Mouse (Mus musculus) T-cell, adult 2 months (primary cell): ENCODE data around the gene Paxbp1.

ENCODE experiments used
- DNase-seq: peaks from one replicate; pipeline ENCODE4 v3.0.0; 2022; ENCODE audit warnings: low spot score

Paxbp1 gene

DNA sequence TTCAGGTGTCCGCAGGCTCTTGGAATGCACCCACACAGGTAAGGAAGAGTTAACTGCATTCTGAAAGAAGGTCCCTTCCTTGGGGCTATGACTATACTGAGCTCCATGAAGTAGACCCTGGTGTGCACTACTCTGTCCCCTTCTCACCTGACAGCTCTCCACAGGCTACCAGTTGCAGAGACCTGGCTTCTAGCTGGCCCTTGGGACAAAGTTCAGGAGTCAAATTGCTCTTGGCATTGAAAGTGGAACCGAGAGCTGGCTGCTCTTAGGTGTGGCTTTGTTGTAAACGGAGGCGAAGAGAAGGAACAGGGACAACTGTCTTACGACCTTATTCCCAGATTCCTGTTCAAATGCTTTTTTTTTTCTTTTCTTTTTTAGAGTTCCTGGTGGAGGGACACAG, 10.8 kb upstream of the Paxbp1 start:
- no peak for DNase-seq

DNA sequence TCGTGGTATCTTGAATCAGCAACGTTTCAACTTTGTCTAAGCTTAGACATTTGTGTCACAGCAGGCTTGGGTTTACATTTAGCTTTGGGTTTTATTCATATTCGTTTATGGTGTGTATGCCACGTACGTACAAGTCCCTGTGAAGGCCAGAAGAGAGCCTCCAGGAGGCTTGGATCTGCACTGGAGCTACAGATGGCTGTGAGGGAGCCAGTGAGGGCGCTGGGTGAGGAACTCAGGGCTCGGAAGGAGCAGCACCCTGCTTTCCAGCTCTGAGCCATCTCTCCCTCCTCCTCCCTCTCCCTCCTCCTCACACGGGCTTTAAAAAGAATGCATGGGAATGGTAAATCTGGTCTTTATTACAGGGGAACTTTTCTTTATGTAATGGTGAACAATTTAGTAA, 9.3 kb upstream of the Paxbp1 start:
- DNase-seq, result no peak

DNA sequence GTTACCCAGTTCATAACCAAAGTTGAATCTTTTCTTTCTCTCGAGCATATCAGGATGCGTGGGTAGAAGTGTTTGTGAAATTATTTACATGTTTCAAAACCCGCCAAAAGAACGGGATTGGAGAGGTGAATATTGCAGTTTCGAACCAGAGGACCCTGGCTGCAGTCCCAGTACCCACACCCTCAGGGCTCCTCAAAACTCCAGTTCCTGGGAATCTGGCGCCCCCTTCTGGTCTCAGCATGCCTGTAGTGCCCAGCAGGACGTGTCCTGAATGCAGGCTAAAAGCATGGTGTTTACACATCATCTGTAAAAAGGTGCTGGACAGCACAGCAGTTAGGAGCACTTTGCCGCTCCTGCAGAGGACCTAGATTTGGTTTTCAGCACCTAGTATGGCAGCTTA, 1.2 kb upstream of the Paxbp1 start:
- peak; percentile 49 for DNase-seq

DNA sequence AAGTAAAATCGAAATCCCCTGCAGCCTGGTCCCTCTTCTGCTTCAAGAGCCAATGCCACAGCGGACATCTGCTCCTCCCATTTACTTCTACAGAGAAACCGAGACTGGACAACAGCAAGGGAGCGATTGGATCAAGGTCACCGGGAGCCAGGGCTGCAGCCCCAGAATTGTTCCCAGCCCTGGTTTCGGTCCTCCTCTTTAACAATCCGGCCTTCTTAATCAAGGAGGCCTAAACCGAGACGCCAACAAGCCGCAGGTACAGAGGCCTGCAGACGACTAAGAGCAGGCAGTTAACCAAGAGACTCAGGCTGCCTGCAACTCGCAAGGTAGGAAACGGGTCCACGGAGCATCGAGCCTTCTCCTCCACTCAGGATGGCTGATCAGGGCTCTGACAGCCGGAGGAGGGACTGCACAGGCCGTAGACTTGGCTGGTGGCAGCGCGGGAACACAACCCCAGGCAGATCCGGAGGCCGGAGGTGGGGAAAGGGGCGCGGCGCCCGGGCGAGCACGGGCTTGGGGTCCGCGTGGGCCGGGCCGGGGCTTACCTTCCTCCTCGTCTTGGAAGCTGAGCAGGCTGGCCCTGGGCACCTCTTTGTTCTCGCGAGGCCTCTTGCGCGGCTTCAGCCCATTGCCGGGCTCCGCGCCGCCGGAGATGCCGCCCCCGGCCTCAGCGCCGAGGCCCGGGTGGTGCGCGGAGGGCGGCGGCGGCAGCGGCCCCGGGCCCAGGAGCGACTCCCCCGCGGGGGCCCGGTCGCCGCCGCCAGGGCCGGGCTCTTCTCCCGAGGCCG, 688 bp downstream of the Paxbp1 start:
- peak; percentile 68 for DNase-seq

DNA sequence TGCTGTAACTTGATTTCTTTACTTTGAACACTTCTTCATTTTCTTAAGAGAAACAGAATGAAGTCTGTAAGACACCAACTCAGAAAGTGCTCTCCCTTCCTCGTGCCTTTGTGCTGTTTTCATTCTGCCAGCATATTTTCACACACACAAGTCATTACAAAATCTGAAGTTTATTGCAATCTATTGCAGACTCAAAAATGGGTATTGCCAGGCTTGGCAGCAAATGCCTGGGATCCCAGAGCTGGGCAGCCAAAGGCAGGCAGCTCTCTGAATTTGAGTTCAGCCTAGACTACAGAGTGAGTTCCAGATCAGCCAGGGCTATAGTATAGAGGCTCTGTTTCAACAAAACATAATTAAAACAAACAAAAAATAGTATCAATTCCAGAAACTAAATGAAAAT, 1.7 kb downstream of the Paxbp1 start:
- DNase-seq, result no peak

DNA sequence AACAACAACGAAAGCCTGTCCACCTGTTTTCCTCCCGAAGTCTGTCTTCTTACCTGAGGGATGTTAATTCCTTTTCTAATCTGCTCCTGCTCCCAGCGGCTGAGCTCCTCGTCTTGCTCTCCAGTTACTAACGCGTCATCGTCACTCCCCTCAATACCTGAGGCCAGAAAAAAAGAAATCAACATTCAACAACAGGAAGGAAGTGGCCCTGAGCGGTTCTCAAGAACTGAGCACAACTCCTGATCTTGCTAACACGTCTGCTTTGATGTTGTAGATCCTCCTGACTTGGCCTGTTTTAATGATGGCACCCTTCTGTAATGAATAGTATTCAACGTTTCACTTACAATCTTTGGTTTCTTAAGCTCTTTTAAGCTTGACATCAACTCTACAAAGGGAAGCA, 8.5 kb downstream of the Paxbp1 start:
- DNase-seq, result no peak

DNA sequence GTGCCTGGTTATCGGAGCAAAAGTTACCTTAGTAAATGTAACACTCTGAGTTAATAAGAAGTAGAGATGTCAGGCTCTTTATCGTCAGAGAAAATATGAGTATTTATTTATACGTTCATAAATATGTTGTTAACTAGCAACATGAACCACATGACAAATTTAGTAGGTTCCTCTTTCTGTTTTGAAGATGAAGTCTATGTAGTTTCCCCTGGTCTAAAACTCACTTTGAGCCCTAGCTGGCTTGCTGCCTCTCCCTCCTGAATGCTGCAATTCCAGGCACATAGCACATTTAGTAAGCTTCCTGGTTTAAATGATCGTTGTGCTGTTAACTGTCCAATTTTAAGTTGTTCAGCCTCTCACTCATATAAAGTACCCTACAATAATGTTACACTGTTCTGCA, 13.6 kb downstream of the Paxbp1 start:
- no peak for DNase-seq

DNA sequence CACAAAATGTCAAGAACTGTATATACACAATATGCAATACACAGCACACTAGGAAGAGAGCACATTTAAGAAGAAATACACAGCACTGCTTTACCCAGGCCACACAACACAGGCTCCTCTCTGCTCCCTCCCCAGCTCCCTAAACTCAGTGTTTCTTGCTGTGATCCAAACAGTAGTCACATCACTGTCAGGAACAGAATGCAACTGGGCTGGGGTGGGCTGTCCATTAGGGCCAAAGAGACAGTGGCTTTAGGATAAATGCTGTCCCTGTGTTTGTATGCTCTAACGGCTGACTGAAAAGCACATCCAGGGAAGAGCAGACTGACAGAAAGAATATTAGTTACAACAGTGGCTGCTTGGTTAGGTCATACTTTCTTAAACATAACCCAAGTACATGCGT, 14.4 kb downstream of the Paxbp1 start:
- no peak for DNase-seq

DNA sequence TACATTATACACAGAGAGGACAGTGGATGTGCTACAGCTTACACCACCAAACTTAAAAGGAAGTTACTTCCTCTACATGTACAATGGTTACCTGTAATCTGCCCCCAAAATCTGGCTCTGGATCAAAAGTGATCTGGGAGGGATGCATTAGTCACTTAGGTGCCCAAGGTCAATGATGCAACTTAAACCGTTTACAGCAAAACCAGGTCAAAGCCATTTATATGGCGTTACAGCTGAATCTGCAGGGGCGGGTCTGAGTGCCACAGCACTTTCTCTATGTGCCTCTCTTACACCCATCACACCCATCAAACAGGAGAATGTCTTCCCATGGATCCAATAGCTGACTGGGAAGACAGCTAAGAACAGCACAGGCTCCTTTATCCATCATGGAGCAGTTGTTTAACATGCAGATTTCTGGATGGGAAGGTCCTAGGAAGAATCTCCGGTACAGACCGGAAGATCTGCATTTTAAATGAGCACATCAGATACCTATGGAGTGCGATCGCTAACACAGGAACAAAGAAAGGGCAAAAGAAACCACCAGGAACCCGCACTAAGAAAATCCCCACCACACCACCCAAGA, 15.1 kb downstream of the Paxbp1 start:
- DNase-seq, result no peak

DNA sequence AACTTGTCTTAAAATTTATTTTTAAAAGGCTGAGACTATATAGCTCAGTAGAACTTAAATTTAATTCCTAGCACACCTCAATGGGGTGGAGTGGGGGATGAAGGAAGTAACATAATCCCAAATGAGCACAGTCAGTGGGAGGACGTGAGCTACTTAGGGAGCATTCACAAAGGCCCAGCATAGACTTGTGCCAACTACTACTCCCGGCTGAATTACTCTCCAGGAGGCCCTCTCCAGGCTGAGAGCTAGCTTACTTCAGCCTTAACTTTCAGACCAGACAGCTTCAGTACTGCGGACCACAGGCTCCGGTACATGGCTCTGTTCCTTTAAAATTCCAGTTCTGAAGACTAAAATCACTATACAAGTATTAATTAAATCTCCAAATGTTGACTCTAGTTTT, 18.1 kb downstream of the Paxbp1 start:
- DNase-seq, result no peak

DNA sequence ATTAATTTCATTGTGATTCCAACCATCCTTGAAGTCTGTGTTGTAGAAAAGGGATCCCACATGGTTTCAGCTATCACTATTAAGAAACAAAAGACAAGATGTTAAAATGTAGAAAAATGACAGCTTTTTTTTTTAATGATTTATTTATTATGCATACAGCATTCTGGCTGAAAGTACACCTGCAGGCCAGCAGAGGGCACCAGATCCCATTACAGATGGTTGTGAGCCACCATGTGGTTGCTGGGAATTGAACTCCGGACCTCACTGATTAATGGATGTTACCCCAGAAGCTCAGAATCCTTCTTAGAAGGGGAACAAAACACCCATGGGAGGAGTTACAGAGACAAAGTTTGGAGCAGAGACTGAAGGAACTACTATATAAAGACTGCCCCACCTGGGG, 21.0 kb downstream of the Paxbp1 start:
- DNase-seq, result peak; percentile 25

DNA sequence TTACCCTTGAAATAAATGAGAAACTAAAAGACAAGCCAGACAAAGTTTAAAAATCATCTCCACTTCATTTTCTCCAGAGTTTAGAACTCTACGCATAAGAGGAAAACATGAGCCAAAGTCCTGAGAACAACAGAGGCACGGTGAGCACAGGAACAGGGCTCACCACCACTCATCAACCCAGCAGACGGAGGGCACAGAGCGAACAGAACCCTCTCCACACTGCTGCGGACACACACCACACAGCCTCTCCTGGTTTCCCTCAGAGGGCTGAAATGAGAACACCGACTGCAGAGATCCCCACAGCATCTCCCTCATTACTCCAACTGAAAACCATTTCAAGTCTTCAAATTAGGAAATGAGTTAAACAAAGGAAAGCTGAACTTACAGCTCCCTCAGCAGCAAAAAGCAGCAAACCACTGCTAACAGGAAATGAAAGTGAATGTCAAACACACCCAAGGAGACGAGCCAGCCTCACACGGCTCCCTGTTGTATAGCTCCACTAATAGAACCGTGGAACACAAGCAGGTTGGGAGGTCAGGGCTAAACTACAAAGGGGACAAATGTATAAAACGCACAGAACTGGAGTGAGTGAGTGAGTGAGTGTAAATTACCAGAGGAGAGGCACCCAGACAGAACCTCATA, 23.4 kb downstream of the Paxbp1 start:
- DNase-seq, result no peak

DNA sequence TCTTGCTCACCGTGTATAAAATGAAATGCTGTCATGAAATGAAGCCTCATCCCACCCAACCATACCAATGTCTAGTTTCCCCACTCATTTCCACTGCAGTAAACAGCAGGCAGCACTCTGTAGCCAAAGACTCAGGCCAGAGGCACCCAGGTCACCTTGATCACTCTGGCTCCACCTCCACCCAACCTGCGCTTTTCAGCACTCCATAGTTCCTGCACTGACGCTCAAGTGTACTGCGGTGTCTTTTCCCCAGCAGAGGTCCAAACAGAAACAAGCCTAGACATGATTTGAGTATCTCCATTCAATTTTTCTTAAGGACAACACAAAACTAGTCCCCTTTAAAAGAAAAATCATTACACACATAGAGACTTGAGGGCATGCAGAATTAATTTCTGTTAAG, 24.9 kb downstream of the Paxbp1 start:
- DNase-seq, result no peak

DNA sequence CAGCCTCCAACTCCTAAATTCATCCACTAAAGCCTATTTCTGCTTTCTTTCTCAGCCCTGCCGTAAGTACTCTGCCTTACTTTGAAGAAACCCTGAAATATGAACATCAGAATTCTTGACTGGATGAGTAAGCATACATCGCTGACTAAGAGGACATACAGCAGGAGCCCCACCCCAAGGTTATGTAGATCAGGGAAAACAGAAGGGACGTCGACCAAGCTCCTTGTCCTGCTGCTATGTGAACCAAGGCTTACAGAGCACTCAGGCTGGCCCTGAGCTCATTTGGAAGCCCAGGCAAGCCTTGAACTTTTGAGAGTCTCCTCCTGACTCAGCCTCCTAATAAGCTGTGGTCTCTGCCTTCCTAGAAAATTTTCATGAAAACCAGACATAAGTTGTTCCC, 28.6 kb downstream of the Paxbp1 start:
- no peak for DNase-seq

DNA sequence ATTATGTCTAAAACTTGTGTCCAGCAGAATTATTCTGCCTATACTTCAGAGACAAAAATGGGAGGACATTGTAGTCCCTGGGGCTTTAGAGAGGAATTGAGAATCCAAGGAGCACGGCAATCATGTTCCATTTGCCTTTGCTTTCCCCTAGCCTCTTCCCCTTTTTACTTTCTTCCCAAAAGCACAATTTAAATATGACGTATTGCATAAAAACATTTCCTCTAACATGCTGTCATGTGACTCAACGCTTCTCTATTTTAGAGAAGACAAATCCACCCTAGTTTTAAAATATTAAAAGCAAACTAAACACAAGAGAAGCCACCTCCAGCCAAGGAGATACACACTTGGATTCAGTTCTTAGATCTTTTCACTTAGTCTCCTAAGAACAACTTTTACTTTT, 32.5 kb downstream of the Paxbp1 start:
- no peak for DNase-seq

DNA sequence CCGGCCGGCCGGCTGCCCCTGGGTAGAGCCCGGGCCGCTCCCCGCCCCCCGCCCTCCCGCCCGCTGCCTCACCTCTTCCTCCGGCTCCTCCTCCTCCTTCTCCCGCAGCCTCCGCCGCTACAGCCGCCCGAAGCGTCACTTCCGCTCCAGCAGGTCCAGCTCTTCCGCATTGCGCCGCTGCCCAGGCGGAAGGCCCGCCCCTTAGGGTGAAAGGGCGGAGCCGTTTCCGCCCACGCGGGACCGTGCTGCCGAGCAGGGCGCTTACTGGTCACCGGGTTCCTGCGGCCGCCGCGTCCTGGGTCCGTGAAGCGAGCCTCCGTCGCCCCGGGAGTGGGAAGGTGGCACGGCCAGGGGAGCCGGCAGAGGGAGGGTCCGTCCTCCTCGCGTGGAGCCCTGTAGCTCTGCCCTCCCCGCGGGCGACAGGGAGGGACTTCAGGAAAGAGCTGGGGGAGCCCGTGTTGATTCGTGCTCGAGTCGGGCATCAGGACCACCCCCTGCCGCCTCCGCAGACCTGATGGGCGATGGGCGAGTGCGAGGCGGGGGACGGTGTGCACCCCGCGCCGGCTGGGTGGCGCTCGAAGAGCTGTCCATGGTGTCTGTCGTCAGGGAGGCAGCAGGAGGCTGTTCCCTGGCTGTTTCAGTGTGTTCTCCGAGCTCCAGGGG, 33.2 kb downstream of the Paxbp1 start, which contains the start of gene Synj1:
Gene Synj1, minus strand, starts transcription at position 288 of the 663 bp plus-strand sequence.
- DNase-seq, result peak; percentile 88

DNA sequence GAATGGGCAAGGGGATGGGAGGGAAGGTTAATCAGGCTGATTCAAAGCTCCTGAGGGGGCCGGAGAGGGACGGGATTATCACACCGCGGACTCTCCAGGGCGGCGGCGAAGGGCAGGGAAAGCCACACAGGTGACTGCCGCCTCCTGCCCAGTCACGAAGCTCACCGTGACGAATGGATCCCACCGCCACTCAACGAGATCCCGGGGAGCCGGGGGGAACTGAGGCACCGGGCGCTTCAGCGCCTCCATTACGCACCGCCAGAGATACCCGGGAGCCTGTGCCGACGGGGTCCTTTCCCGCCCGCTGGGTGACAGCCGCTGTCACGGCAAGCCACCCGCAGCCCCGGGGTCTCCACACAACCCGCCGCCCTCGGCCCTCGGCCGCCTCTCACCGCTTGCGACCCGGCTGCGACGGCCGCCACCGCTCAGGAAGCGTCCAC, 33.7 kb downstream of the Paxbp1 start:
- no peak for DNase-seq

DNA sequence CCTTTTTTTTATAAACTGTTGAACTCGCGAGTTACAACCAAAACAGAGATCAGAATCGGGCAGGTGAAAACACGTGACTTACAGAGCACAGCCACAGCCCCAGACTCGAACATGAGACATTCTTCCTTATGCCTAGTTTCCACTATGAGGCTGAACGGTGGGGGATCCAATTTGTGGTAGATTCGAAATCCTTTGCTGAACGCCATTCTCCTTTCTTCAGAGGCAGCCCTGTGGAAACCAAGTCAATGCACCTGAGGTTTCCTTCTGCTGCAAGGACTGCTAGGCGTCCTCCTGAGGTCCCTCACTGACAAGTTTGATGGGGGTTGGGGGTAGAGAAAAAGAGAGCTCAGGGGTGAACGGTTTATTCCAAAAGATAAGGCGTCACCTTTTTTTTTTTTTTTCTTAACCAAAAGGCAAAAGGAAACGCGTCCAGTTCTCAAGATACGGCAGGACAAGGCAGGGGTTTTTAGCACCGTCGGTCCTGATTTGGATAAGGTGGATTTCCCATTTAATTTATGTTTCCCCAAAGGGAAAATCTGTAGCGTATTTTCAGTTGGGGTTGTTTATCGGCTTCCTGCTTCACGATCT, 34.3 kb downstream of the Paxbp1 start:
- peak; percentile 29 for DNase-seq

DNA sequence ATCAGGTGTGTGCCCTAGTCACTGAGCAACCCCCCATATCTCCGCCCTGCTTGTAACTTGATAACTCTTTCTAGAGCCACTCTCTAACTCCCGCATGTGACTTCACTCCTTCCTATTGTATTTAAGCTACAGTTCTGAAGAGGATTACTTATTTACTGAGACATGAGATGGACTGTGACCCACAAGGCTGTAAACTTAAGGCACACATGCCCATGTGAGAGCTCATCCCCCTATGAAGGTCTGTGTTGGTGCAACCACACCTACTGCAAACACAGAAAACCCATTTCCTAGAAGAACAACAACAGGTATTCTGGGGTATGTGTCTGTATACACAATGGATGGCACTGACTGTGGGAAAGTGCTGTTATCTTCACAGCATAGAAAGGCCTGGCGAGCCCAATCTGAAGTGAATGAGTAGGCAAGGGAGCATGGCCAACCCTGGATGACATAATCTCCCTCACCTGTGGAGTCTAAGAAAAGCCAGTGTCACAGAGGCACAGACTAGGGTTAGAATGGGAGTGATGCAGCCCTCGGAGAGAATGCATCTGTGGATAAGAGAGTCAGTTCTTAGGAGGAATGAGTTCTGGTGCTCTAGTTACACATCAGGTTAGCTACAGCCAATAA, 39.3 kb downstream of the Paxbp1 start:
- DNase-seq, result no peak

DNA sequence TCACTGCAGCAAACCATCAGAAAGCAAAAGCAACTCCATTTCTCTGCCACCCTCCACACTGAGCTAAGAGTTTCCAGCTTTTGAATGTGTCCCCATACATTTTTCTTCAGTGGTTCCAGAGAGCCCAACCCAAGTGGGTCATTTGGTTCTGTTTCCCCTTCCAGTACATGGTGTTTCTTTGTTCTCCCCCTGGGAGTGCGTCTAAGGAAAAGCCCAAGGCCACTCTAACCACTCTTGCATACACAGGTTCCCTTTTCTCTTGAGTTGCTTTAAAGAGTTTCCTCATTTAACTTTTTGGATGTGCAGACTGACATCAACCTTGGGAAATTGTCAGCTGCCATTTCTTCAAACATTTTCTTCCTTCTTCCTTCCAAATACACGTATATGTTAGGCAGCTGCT, 43.2 kb downstream of the Paxbp1 start:
- no peak for DNase-seq

DNA sequence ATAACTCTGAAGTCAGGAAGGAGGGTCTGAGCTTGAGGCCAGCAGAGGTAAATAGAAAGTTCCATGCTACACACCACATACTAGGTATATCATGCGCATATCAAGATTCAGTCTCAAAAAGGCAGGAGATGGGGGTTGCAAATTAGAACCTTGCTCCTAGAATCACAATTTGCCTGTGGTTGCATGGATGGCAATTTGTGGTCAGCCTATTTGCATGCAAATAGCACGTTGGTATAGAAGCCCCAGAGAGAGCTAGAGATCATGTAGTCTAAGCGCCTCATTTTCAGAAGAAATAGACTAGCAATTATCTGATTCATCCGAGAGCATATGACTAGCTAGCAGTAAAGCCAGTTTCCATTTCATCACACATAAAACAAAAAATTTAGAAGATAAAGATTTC, 44.5 kb downstream of the Paxbp1 start:
- no peak for DNase-seq

DNA sequence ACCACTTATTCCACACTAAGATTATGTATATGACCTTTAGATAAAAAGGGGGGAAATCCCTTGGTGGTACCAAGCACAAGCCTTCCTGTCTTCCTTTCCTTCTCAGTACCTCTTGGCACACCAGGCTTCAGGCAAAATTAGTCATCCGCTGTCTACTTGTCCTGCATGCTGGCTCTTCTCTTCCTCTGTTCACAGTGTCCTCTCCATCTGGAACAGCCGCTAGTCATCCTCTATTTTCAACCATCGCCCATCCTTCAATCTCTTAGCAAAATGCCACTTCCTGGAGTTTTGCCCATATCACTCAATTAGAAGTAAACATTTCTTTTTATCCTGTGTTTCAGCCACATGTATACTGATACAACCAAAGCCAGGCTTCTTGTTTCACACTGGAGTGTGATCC, 46.5 kb downstream of the Paxbp1 start:
- no peak for DNase-seq
